Mouse (Mus musculus) erythroblast, embryonic 14.5 days (primary cell): Measurements from ENCODE around the gene Tshz2.

Source experiments
- GATA1 ChIP-seq: IDR thresholded peaks from 2 replicates; pipeline ENCODE4 v1.6.1; 2012; ENCODE audit warnings: low read length, inconsistent platforms, mixed read lengths
- TAL1 ChIP-seq: IDR thresholded peaks from 3 replicates; pipeline ENCODE4 v1.6.1; 2012; ENCODE audit warnings: low read length, inconsistent platforms, mixed read lengths

- no peak for TF ChIP-seq TAL1
- TF ChIP-seq GATA1: no peak
Measured at GRCm38 (mm10) chr2:169842494-169842893, 209.7 kb downstream of the Tshz2 start.
